Mouse (Mus musculus) erythroblast, embryonic 14.5 days (primary cell): ENCODE measurements around the gene Pla2g12b.

Source experiments
- GATA1 ChIP-seq: IDR thresholded peaks from 2 replicates; pipeline ENCODE4 v1.6.1; 2012; ENCODE audit warnings: low read length, inconsistent platforms, mixed read lengths
- TAL1 ChIP-seq: IDR thresholded peaks from 3 replicates; pipeline ENCODE4 v1.6.1; 2012; ENCODE audit warnings: low read length, inconsistent platforms, mixed read lengths

DNA sequence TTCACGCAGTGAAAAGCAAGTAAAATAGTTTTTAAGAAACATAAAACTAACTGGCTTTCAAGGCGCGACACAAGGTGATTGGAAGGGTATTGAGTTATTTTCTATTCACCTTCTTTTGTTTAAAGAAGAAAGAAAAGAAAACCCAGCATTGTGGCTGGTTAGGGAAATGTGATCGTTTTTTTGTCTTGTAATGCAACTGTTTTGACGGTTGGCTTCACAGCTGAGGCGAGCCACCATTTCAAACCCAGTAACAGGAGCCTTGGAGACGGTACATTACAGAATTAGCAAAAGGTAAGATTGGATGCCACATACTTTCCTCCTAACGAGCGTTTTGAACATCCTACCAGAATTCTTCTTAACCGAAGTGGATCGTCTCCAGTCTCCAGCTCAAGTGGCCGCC lies 49.3 kb upstream of the Pla2g12b start:
- no peak for TF ChIP-seq GATA1
- no peak for TF ChIP-seq TAL1
